Mouse (Mus musculus) thymus, postnatal 25 days (tissue): ENCODE results near the gene RPS10-NUDT3.
A peak's percentile ranks its signal among the peaks of the same experiment; 100 is the strongest.

ENCODE experiments used
- DNase-seq: peaks from one replicate; pipeline ENCODE4 v3.0.0; 2022

RPS10-NUDT3 gene

DNA sequence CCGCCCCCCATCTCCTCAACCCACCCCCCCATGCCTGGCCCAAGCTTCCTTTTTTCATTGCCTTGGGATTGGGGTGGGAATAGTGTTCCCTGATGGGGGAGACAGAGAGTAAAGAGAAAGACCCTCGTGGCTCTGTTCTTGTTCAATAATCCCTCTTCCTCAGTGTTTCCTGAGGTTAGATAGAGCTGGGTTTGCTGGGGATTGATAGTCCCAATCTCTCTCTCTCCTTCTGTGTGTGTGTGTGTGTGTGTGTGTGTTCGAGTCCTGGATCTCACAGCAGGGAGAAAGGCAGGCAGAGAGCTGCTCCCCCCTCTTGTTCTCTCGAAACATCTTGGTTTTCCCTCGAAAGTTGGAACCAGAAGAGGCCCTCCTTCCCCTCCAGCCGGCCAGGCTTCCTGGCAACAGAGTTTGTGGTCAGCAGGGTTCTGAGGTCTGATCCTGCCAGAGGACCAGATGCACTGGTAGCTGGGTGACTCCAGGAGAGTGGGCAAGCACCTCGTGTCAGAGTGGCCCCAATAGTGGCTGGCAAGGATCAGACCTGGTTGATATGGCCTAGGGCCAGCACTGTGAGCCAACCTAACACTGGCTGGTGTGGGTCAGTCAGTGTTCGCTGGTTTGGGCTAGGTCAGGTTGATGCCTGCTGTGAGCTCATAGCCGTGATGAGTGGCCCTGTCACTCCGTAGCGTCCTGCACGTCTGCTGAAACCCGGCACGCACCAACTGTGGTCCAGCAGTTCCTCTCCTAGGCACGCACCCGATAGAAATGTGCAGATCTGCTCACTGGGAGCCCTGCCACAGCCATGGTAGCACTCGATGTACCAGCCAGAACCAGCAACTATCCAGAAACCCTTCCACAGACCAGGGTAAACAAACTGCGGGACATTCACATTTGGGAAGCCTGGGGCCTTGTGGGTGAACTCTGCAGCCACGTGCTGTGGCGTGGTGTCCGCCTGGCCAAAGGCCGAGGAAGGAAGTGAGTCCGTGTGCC is 82.5 kb downstream of the RPS10-NUDT3 start:
- no peak for DNase-seq

DNA sequence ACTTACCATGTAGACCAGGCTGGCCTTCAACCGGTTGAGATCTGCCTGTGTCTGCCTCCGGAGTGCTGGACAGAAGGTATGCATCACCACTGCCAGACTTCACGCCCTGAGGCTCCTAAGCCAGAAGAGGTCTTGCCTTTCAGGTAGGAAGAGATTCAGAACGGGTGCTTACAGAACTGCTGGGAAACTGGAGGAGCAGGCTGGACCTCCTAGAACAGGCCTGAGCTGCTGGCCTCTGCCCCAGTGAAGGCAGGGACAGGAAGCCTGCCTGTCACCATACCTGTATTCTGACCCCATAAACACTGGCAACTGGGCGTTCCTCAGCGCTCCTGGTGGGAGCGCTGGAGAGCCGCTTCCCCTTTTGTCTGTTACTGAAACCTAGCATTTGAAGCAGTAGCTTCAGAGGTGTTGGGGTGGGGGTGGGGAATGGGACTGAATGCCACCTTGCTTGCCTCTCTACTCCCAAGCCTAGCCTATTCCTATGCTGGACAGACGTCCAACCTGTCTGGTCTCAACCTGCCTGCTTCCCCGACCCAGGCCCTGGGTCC is 83.6 kb downstream of the RPS10-NUDT3 start:
- DNase-seq: no peak

DNA sequence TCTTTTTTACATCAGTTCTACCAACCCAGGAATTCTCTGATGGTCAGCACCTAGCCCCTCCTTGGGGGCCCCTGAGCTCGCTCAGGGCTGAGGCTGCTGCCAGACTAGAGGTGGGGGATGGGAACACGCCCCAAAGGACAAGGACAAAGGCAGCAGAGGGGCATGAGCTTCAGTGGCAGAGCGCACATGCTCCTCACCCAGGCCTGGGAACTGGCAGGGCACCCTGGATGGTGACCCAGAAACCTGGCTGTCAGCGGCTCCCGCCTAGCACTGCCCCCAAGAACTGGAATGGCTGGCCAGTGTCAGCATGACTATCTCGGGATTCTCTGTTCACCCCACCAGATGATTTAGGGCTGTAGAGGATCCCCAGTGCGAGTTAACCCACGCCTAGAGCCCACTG is 85.8 kb downstream of the RPS10-NUDT3 start:
- DNase-seq: no peak

DNA sequence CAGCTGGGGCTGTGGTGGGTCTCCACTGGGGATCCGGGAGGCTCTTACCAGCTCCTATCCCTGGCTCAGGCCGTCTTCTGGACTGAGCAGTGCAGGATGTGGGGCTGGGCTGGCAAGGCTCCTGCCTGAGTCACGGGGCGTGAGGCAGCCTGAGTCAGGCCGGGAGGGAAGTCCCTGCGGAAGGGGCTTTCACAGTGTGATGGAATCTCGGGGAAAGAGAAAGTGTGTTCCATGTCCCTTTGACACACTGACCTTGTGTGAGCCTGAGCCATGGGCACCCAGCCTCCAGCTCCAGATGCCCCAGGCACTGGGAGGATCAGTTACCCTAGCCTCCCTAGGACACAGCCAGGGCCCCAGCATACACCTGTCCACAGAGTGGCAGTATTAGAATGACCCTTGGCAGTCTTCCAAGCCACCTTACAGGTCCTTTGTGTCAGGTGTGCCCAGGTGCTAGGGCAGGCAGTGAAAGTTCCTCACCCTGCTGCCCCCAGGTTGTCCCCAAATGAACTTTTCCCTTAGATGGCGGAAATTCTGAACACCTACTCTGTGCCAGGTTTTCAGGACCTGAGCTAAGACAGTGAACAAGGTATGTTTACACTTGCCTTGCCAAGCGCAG is 87.7 kb downstream of the RPS10-NUDT3 start:
- DNase-seq: no peak

DNA sequence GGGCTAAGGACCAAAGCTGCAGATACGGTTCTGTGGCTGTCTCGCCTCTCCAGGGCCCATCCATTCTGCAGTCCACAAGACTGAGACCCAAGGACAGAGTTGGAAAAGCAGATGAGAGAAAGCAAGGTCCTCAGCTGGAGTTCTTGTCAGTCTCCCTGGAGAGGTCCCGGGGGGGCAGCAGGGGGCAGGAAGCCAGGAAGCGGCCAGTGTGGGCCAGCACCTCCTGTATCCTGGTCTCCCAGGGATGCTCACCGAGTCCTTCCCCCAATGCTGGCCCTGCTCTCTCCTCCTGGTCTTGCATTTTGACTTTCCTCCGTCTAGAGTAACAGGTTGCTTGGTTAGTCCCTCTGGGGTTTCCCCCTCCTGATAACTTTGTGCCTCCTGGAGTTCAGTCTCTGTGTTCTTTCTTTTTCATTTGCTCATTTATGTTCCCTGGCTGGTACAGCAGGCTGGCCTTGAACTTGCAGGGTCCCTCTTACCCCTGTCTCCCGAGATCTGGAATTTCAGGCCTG is 88.4 kb downstream of the RPS10-NUDT3 start:
- DNase-seq: no peak

DNA sequence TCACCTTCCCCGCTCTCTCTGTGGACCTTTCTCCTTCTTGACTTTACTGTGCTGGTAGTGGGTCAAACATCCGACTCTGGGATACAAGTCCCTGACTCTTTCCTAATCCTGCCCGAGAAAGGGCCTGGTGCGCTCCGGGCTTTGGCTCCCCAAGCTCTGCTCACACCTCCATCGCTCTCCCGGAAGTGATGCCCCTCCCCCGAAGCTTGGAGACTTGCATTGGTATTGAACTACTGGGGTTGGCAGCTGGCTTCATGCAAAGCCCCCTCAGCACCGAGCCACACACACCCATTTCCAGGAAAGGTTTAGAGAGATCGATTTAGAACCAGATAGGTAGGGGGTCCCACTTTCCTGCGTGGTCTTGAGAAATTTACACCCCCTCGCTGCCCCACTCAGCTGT is 89.0 kb downstream of the RPS10-NUDT3 start:
- DNase-seq: no peak

DNA sequence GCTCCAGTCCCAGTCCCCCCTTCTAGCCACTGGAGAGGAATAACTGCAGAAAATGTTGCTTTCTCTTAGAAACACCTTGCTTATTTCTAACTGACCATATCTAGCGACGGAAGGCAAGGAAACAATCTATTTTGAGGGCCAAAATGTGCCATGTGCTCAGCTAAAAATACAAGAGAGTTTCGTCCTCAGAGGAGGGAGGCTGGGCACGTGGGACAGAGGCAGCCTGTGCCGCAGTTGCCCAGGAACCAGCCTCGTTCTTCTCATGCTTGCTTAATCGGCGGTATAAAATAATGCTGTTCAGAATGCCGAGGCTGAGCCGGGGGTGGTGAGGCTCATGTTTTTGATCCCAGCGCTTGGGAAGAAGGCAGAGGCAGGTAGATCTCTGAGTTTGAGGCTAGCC is 90.5 kb downstream of the RPS10-NUDT3 start:
- DNase-seq: no peak

DNA sequence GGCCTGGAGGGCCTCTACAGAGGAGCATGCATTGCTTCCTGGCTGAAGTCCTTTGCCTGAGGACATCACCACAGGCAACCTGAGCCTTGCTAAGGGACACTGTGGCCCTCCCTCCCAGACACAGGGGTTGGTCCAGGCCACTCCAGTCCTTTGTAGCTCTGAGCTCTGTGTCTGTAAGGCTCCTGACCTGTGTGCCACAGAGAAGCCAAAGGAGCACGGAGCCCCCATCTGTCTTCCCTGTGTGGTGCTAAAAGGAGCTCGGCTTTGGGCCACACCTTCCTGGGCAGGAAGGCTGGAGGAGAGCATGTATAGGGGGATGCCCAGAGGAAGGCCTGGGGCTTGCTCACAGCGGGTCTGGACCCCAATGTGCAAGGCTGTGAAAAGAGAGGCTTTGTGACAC is 93.0 kb downstream of the RPS10-NUDT3 start:
- no peak for DNase-seq

DNA sequence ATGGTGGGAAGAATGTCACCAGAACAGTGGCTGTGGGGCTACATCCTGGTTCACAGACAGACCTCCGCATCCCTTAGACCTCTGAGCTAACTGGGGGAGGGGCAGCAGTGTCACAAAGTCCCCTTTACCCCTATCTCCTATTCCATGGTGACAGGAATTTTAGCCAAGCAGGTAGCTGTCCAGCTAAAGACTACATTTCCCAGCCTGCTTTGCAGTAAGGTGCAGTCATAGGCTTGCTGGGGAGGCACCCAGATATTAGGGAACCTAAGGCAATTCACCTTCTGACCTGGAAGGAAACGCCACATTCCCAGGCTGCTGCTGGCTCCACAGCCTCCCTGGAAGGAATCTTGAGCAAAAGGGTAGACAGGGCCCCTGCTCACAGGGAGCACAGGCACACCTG is 93.8 kb downstream of the RPS10-NUDT3 start:
- DNase-seq: no peak

DNA sequence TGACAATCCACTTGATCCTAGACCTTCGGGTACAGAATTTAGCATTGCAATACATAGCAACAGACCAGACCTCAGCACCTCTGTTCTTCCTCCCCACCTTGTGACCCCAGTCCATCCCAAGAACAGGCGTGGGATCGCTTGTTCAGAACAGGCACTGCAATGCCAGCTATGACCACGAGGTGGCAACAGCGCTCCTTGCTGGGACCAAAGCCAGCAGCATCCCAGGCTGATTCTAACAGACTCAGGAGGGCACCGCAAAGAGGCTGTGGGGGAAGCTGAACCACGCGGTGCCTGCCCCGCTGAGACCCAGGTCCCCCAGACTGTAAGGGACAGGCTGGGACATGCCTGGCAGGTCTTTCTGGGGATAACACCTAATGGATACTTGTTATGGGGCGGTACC is 100.3 kb downstream of the RPS10-NUDT3 start:
- peak; percentile 92 for DNase-seq

DNA sequence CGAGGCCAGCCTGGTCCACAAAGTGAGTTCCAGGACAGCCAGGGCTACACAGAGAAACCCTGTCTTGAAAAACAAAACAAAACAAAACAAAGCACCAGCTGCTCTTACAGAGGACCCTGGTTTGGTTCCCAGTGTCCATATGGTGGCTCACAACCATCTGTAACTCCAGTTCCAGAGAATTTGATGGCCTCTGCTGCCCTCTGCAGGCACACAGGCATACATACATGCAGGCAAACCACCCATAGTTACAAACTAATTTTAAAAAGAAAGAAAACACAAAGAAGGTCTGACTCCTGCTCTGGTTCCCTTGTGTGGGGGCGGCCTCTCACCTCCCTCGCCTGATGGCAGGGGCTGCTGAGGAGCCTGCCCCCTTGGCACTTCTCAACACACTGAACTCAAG is 101.7 kb downstream of the RPS10-NUDT3 start:
- DNase-seq: no peak

DNA sequence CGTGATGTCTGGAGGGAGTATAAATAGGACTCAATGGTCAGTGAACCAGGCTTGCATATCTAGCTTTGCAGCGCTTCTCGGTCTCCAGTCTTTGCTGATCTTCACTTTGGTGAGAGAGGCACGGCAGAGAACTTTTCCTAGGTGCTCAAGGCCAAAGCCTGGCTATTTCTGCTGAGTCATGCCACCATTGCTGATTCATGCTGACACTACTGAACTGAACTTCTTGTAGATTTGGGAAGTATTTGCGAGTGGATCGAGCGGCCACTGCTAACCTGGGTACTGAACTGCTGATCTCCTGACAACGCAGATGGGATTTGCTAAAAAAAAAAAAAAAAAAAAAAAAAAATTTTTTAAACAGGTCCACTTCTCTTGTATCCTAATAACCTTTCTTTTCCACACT is 102.9 kb downstream of the RPS10-NUDT3 start:
- DNase-seq: no peak
